Mouse (Mus musculus) lung, postnatal 0 days (tissue): ENCODE results near the gene Gm45753. TPM values are rescaled to one million over a fixed set of nuclear protein-coding genes. Genes with fewer than 3 reads are reported as not detected.

Experiments used
- ATAC-seq: fragments of 200-750 bp; cut with Nextera tagmentation; 2 replicates; pipeline ENCODE4 v1.8.0; 2017; ENCODE audit warnings: moderate library complexity
- DNase-seq: peaks from one replicate; pipeline ENCODE4 v3.0.0-alpha.2; 2016; ENCODE audit warnings: low spot score
- H3K27ac ChIP-seq: fragments of 300-500 bp; sonication (generic); 2 replicates; pipeline ENCODE4 v1.5.1; 2014; ENCODE audit warnings: antibody characterized with exemption, mild to moderate bottlenecking, low read length, mixed read lengths
- H3K27me3 ChIP-seq: fragments of 300-500 bp; sonication (generic); replicated peaks from 2 replicates; pipeline ENCODE4 v1.6.1; 2014; ENCODE audit warnings: low read length, mixed read lengths; ENCODE audit not compliant: insufficient read depth
- H3K36me3 ChIP-seq: fragments of 300-500 bp; sonication (generic); 2 replicates; pipeline ENCODE4 v1.6.1; 2014; ENCODE audit warnings: low read length, mixed read lengths; ENCODE audit not compliant: insufficient read depth
- H3K4me1 ChIP-seq: fragments of 300-500 bp; sonication (generic); 2 replicates; pipeline ENCODE4 v1.6.1; 2014; ENCODE audit warnings: antibody characterized with exemption, low read depth, low read length, mixed read lengths; ENCODE audit not compliant: insufficient read depth
- H3K4me2 ChIP-seq: fragments of 300-500 bp; sonication (generic); replicated peaks from 2 replicates; pipeline ENCODE4 v1.6.1; 2014; ENCODE audit warnings: low read depth, mild to moderate bottlenecking, low read length, moderate library complexity, mixed read lengths
- H3K4me3 ChIP-seq: fragments of 300-500 bp; sonication (generic); 2 replicates; pipeline ENCODE4 v1.5.1; 2014; ENCODE audit warnings: low read depth, low read length
- H3K9ac ChIP-seq: fragments of 300-500 bp; sonication (generic); replicated peaks from 2 replicates; pipeline ENCODE4 v1.6.1; 2014; ENCODE audit warnings: low read depth, mild to moderate bottlenecking
- H3K9me3 ChIP-seq: fragments of 300-500 bp; sonication (generic); 2 replicates; pipeline ENCODE4 v1.6.1; 2016; ENCODE audit warnings: low read length, mixed read lengths
- CTCF ChIP-seq: IDR thresholded peaks from 2 replicates; pipeline ENCODE4 v1.5.1; 2016; ENCODE audit warnings: antibody characterized with exemption, mild to moderate bottlenecking
- EP300 ChIP-seq: IDR thresholded peaks from 2 replicates; pipeline ENCODE4 v1.6.1; 2016; ENCODE audit warnings: antibody characterized with exemption, mild to moderate bottlenecking, control low read depth
- WGBS: fragments of 180-500 bp; shearing (Covaris S2); extraction: QIAGEN DNeasy Blood & Tissue Kit; methylation state at CpG from one replicate; pipeline ENCODE4 v1.1.7; 2014; 5-methylcytosine and 5-hydroxymethylcytosine counted together
- polyA plus RNA-seq: library from polyadenylated mRNA; unstranded; fragments of >200 nt; fragmentation: Nextera tagmentation; extraction: Ambion mirVana; gene quantifications from 2 replicates; pipeline ENCODE4 v1.2.1, GENCODE M21; 2015

The Gm45753 gene
- polyA plus RNA-seq, 1 experiment from 2014 or later, result 0.05 TPM

- no peak for ATAC-seq
- H3K4me3 ChIP-seq, result no peak overlapping the region
- H3K4me1 ChIP-seq, result no peaks in the 10 kb centered on the region
- no peak for TF ChIP-seq EP300
- TF ChIP-seq CTCF, result no peak
- no peaks in the 10 kb centered on the region for H3K27me3 ChIP-seq
- no peak for DNase-seq
- 84% methylated on average over 2 of the region's 2 CpGs for WGBS
- no peak overlapping the region for H3K9ac ChIP-seq
- H3K4me2 ChIP-seq, result no peak overlapping the region
- no peak overlapping the region for H3K27ac ChIP-seq
- H3K9me3 ChIP-seq, result no peaks in the 10 kb centered on the region
- no peaks in the 10 kb centered on the region for H3K36me3 ChIP-seq
Observed at GRCm38 (mm10) chr8:45291790-45292189, 16.5 kb downstream of the Gm45753 start.

GRCm38 (mm10) chr8:45281630-45282029 is 26.6 kb downstream of the Gm45753 start:
- WGBS, result 68% methylated on average over 8 of the region's 8 CpGs
- Histone ChIP-seq H3K27ac (no peak overlapping the region), H3K27me3 (no peaks in the 10 kb centered on the region), H3K4me1 (no peaks in the 10 kb centered on the region), H3K4me2 (no peak overlapping the region), H3K36me3 (no peaks in the 10 kb centered on the region), H3K4me3 (no peak overlapping the region), H3K9ac (no peak overlapping the region), H3K9me3 (no peaks in the 10 kb centered on the region)
- TF ChIP-seq CTCF (no peak), EP300 (no peak)
- peak; percentile 72 for ATAC-seq
- peak; percentile 54 for DNase-seq

- DNase-seq (no peak), ATAC-seq (no peak)
- no peak overlapping the region for H3K4me3 ChIP-seq
- 62% methylated on average over 3 of the region's 3 CpGs for WGBS
- no peak overlapping the region for H3K4me2 ChIP-seq
- H3K27ac ChIP-seq, result no peak overlapping the region
- H3K9me3 ChIP-seq, result no peaks in the 10 kb centered on the region
- no peaks in the 10 kb centered on the region for H3K36me3 ChIP-seq
- no peaks in the 10 kb centered on the region for H3K4me1 ChIP-seq
- no peak for TF ChIP-seq EP300
- TF ChIP-seq CTCF, result no peak
- H3K27me3 ChIP-seq, result no peaks in the 10 kb centered on the region
- H3K9ac ChIP-seq, result no peak overlapping the region
Observed at GRCm38 (mm10) chr8:45277453-45277852, 30.8 kb downstream of the Gm45753 start.

GRCm38 (mm10) chr8:45274317-45274716 is 33.9 kb downstream of the Gm45753 start:
- H3K27ac ChIP-seq, result no peak overlapping the region
- H3K27me3 ChIP-seq, result no peaks in the 10 kb centered on the region
- no peaks in the 10 kb centered on the region for H3K4me1 ChIP-seq
- no peak overlapping the region for H3K4me3 ChIP-seq
- H3K4me2 ChIP-seq, result no peak overlapping the region
- no peaks in the 10 kb centered on the region for H3K36me3 ChIP-seq
- TF ChIP-seq CTCF (0 out of 2 replicates have a peak, but pooled peaks have one; percentile 2), EP300 (no peak)
- DNase-seq, result no peak
- ATAC-seq, result no peak
- 64% methylated on average over 4 of the region's 4 CpGs for WGBS
- no peak overlapping the region for H3K9ac ChIP-seq
- H3K9me3 ChIP-seq, result no peaks in the 10 kb centered on the region

GRCm38 (mm10) chr8:45269056-45269455 is 39.2 kb downstream of the Gm45753 start:
- Histone ChIP-seq H3K4me2 (no peak overlapping the region), H3K36me3 (no peaks in the 10 kb centered on the region), H3K4me1 (no peaks in the 10 kb centered on the region), H3K27me3 (no peaks in the 10 kb centered on the region), H3K4me3 (no peak overlapping the region), H3K9ac (no peak overlapping the region), H3K27ac (no peak overlapping the region), H3K9me3 (no peaks in the 10 kb centered on the region)
- ATAC-seq (no peak), DNase-seq (peak; percentile 9)
- TF ChIP-seq EP300 (no peak), CTCF (no peak)

- Histone ChIP-seq H3K27me3 (no peaks in the 10 kb centered on the region), H3K36me3 (no peaks in the 10 kb centered on the region), H3K4me3 (no peak overlapping the region), H3K4me1 (no peaks in the 10 kb centered on the region), H3K4me2 (no peak overlapping the region), H3K9me3 (no peaks in the 10 kb centered on the region), H3K27ac (no peak overlapping the region), H3K9ac (no peak overlapping the region)
- ATAC-seq (no peak), DNase-seq (peak; percentile 52)
- TF ChIP-seq CTCF, result no peak
- TF ChIP-seq EP300, result no peak
Observed at GRCm38 (mm10) chr8:45268485-45268884, 39.8 kb downstream of the Gm45753 start.
